Comparison of ENCODE assay signal across 8 mouse cellular contexts in the genomic region with DNA sequence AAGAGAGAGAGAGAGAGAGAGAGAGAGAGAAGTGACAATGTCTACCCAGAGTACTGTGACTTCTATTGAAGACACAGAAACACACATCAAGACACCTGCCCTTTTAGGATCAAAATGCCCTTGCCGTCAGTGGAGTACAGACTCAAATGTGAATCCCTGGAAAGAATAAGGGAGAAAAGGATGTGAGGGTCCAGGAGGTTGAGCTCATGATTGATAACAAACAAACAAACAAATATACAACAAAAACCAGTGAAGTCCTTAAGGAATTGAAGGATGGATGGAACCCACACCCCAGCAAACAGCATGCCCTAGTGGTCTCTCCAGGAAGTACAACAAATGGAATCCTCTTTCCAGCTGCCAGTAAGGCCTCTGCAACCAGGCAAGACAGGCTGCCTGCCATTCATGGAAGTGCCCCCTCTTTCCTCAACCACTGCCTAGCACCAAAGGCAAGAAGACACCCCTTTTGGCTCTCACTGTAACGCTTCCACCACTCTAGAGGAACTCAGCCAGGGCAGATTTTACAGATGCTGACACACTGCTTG. TPM values are rescaled to one million over a fixed set of nuclear protein-coding genes. Genes with fewer than 3 reads are reported as not detected.
DNase-seq lines count a peak whose midpoint lies in the region; ATAC-seq and TF ChIP-seq lines count a peak whose summit lies in the region.

No protein-coding gene starts in this region.

- no peak overlapping the region for H3K9ac ChIP-seq in intestine, embryonic 14.5 days (ENCODE audit: low read length)
- H3K9ac ChIP-seq in liver, postnatal 0 days (replicated peaks): no peak overlapping the region; the same call in 1 of the 2 replicates
- H3K9ac ChIP-seq in stomach, postnatal 0 days (ENCODE audit: low read length): no peak overlapping the region

- TF ChIP-seq CTCF in liver, postnatal 0 days (IDR thresholded peaks at IDR 0.05; ENCODE audit: low read depth): peak; percentile 94
- TF ChIP-seq CTCF in stomach, postnatal 0 days (IDR thresholded peaks at IDR 0.05; ENCODE audit: low read depth): peak; percentile 90

- H3K9me3 ChIP-seq in intestine, embryonic 14.5 days (ENCODE audit: control insufficient read depth, low read length): no peaks in the 10 kb centered on the region
- no peaks in the 10 kb centered on the region for H3K9me3 ChIP-seq in liver, postnatal 0 days (ENCODE audit: low read length)
- H3K9me3 ChIP-seq in stomach, postnatal 0 days (ENCODE audit: control insufficient read depth, low read length): no peaks in the 10 kb centered on the region

- no peaks in the 10 kb centered on the region for H3K27me3 ChIP-seq in intestine, embryonic 14.5 days (replicated peaks; ENCODE audit: control insufficient read depth, insufficient read depth, low read length)
- H3K27me3 ChIP-seq in liver, postnatal 0 days (ENCODE audit: insufficient read depth, low read length): no peaks in the 10 kb centered on the region
- H3K27me3 ChIP-seq in stomach, postnatal 0 days (ENCODE audit: control insufficient read depth, insufficient read depth, low read length): no peaks in the 10 kb centered on the region

- H3K36me3 ChIP-seq in intestine, embryonic 14.5 days (ENCODE audit: control insufficient read depth, insufficient read depth, low read length): no peaks in the 10 kb centered on the region
- H3K36me3 ChIP-seq in liver, postnatal 0 days (replicated peaks; ENCODE audit: insufficient read depth, low read length): peaks cover 4% of the 10 kb centered on the region; the same call in 1 of the 2 replicates
- H3K36me3 ChIP-seq in stomach, postnatal 0 days (ENCODE audit: control insufficient read depth, insufficient read depth, low read length): no peaks in the 10 kb centered on the region

- no peak for TF ChIP-seq EP300 in liver, postnatal 0 days (IDR thresholded peaks at IDR 0.05; ENCODE audit: low read depth)
- TF ChIP-seq EP300 in stomach, postnatal 0 days (optimal IDR thresholded peaks at IDR 0.05): no peak

- ATAC-seq in intestine, embryonic 14.5 days (replicated peaks; ENCODE audit: low FRiP score, low TSS enrichment, low read depth): no peak
- no peak for ATAC-seq in liver, postnatal 0 days
- ATAC-seq in stomach, postnatal 0 days (ENCODE audit: low FRiP score, low TSS enrichment): no peak

- H3K4me3 ChIP-seq in intestine, embryonic 14.5 days (ENCODE audit: low read depth, low read length): no peak overlapping the region
- H3K4me3 ChIP-seq in liver, postnatal 0 days (ENCODE audit: low read depth, low read length): no peak overlapping the region
- no peak overlapping the region for H3K4me3 ChIP-seq in stomach, postnatal 0 days (ENCODE audit: low read depth, low read length)

- peaks cover 18% of the 10 kb centered on the region for H3K4me1 ChIP-seq in intestine, embryonic 14.5 days (replicated peaks; ENCODE audit: control insufficient read depth, insufficient read depth, low read length)
- H3K4me1 ChIP-seq in liver, postnatal 0 days (ENCODE audit: insufficient read depth): peaks cover 42% of the 10 kb centered on the region
- peaks cover 13% of the 10 kb centered on the region for H3K4me1 ChIP-seq in stomach, postnatal 0 days (replicated peaks; ENCODE audit: control insufficient read depth, insufficient read depth)

- WGBS in intestine, embryonic 14.5 days: 65% methylated on average over 2 of the region's 2 CpGs
- 63% methylated on average over 2 of the region's 2 CpGs for WGBS in liver, postnatal 0 days (ENCODE audit: insufficient replicate concordance)
- 55% methylated on average over 2 of the region's 2 CpGs for WGBS in stomach, postnatal 0 days

- DNase-seq in cerebellum, adult 18-20 months: peak; percentile 33 to 40
- DNase-seq in cerebellum, adult 8-10 months: no peak
- peak; percentile 57 for DNase-seq in ovary, postnatal 14 days (ENCODE audit: low spot score)
- no peak for DNase-seq in ovary, adult 18-20 months (ENCODE audit: low spot score)
- DNase-seq in embryo, embryonic 11 days: peak; percentile 63
- DNase-seq in intestine, embryonic 14.5 days (ENCODE audit: low spot score): no peak
- DNase-seq in liver, postnatal 0 days: peak; percentile 58
- DNase-seq in stomach, postnatal 0 days (ENCODE audit: low spot score): peak; percentile 57

- no peak overlapping the region for H3K4me2 ChIP-seq in intestine, embryonic 14.5 days (ENCODE audit: low read length)
- peak overlapping the region; percentile 66; the same call in 1 of the 2 replicates for H3K4me2 ChIP-seq in liver, postnatal 0 days (ENCODE audit: low read depth, low read length)
- H3K4me2 ChIP-seq in stomach, postnatal 0 days (replicated peaks; ENCODE audit: low read depth): peak overlapping the region; percentile 52; the same call in 1 of the 2 replicates

- H3K27ac ChIP-seq in intestine, embryonic 14.5 days (ENCODE audit: low read depth): peak overlapping the region; percentile 22; the same call in 1 of the 2 replicates
- H3K27ac ChIP-seq in liver, postnatal 0 days (ENCODE audit: low read depth): no peak overlapping the region; the same call in 1 of the 2 replicates
- peak overlapping the region; percentile 82 for H3K27ac ChIP-seq in stomach, postnatal 0 days (replicated peaks)

RNA-seq across cellular contexts. Expression of gene Slc7a7, which starts 4.9 kb away (rescaled TPM):
- polyA plus RNA-seq in intestine, embryonic 14.5 days (2014; fragmentation: Nextera tagmentation; extraction: Ambion mirVana): 19.3 and 21.5 TPM in 2 replicates
- polyA plus RNA-seq in liver, postnatal 0 days (2015; fragmentation: Nextera tagmentation; extraction: Ambion mirVana): 5.0 and 5.1 TPM in 2 replicates
- 9.3 and 9.5 TPM in 2 replicates for polyA plus RNA-seq in stomach, postnatal 0 days (2015; fragmentation: Nextera tagmentation; extraction: Ambion mirVana)

RNA-seq across cellular contexts. Expression of gene Mrpl52, which starts 14.0 kb away (rescaled TPM):
- polyA plus RNA-seq in intestine, embryonic 14.5 days (2014; fragmentation: Nextera tagmentation; extraction: Ambion mirVana): 316 and 324 TPM in 2 replicates
- polyA plus RNA-seq in liver, postnatal 0 days (2015; fragmentation: Nextera tagmentation; extraction: Ambion mirVana): 261 and 284 TPM in 2 replicates
- polyA plus RNA-seq in stomach, postnatal 0 days (2015; fragmentation: Nextera tagmentation; extraction: Ambion mirVana): 312 and 339 TPM in 2 replicates

RNA-seq across cellular contexts. Expression of gene Mmp14, which starts 18.7 kb away (rescaled TPM):
- polyA plus RNA-seq in intestine, embryonic 14.5 days (2014; fragmentation: Nextera tagmentation; extraction: Ambion mirVana): 129 and 133 TPM in 2 replicates
- 38.1 and 39.8 TPM in 2 replicates for polyA plus RNA-seq in liver, postnatal 0 days (2015; fragmentation: Nextera tagmentation; extraction: Ambion mirVana)
- 63.9 and 70.4 TPM in 2 replicates for polyA plus RNA-seq in stomach, postnatal 0 days (2015; fragmentation: Nextera tagmentation; extraction: Ambion mirVana)

RNA-seq across cellular contexts. Expression of gene Lrp10, which starts 51.2 kb away (rescaled TPM):
- 43.7 and 50.7 TPM in 2 replicates for polyA plus RNA-seq in intestine, embryonic 14.5 days (2014; fragmentation: Nextera tagmentation; extraction: Ambion mirVana)
- polyA plus RNA-seq in liver, postnatal 0 days (2015; fragmentation: Nextera tagmentation; extraction: Ambion mirVana): 20.9 and 25.3 TPM in 2 replicates
- polyA plus RNA-seq in stomach, postnatal 0 days (2015; fragmentation: Nextera tagmentation; extraction: Ambion mirVana): 59.3 and 70.0 TPM in 2 replicates

RNA-seq across cellular contexts. Expression of gene Oxa1l, which starts 52.1 kb away (rescaled TPM):
- 57.0 and 59.4 TPM in 2 replicates for polyA plus RNA-seq in intestine, embryonic 14.5 days (2014; fragmentation: Nextera tagmentation; extraction: Ambion mirVana)
- polyA plus RNA-seq in liver, postnatal 0 days (2015; fragmentation: Nextera tagmentation; extraction: Ambion mirVana): 27.4 and 28.9 TPM in 2 replicates
- 30.5 and 31.7 TPM in 2 replicates for polyA plus RNA-seq in stomach, postnatal 0 days (2015; fragmentation: Nextera tagmentation; extraction: Ambion mirVana)

Comparison
In these comparisons a context has a peak if more than half of its experiments do, and no peak if none do; other contexts are left out.
1. DNase-seq: peak in cerebellum, adult 18-20 months (2 of 2), ovary, postnatal 14 days (single experiment), embryo, embryonic 11 days (single experiment), liver, postnatal 0 days (single experiment) and stomach, postnatal 0 days (single experiment); none in cerebellum, adult 8-10 months (single experiment), ovary, adult 18-20 months (single experiment) and intestine, embryonic 14.5 days (single experiment).